Mouse (Mus musculus): ENCODE measurements around the gene Cped1. TPM values are rescaled to one million over a fixed set of nuclear protein-coding genes. Genes with fewer than 3 reads are reported as not detected.

The Cped1 gene
- 0.03 TPM in 1 of 2 replicates, not detected in the other for polyA plus RNA-seq (2012; ENCODE audit: low replicate concordance)

DNA sequence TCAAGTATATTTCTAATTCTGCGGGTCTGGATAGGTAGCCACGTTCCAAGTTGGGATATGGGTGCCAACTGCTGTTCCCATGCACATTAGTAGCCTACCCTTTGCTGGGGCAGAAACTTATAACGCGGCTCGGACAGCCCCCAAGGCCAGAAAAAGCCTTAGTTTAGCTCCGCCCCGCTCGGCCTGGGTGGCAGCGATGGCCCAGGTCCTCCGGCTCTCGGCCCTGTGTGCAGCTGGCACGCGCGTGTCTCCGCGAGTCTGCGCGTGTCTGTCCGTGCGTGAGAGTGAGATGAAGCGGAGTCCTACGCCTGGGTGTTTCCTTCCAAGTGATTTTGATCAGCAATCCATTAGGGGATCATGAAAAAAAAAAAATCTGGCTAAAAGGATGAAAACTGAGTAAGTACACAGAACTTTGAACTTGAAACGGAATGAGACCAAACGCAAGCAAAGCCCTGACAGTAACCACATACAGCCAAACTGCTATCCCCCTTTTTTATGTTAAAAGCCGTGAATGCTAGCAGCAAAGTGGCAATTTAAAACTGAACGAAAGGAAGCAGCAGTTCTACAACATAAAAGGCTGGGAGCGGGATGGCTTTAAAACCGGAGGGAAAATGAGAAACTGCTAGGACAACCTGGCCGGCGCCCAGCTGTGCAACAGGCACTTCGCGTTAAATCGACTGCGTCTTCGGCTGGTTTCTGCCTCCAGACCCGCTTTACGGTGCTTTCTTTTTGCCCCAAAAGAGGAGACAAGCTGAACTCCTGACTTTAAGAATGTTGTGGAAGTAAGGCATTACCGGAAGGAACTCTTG lies at the start of gene Cped1:
Gene Cped1 (plus strand): TSS at position 185 of the 809 bp plus-strand sequence.

GRCm38 (mm10) chr6:21949226-21949731 lies 36.4 kb upstream of the Cped1 start, which contains the start of gene Ing3:
TSS of gene Ing3 (plus strand) at chr6:21949571.

GRCm38 (mm10) chr6:22288004-22288736 lies 302.5 kb downstream of the Cped1 start, which contains the start of gene Wnt16:
TSS of gene Wnt16 (plus strand) at chr6:22288227.

Other genes starting within 250 kb of the Cped1 start
- 2.2 TPM in 1 of 2 replicates, not detected in the other for gene Tspan12, start 133.4 kb upstream of the Cped1 start, polyA plus RNA-seq (2012; ENCODE audit: low replicate concordance)
- gene Ing3, start 36.3 kb upstream of the Cped1 start, polyA plus RNA-seq (2012; ENCODE audit: low replicate concordance): 1.1 and 16.5 TPM in 2 replicates